Mouse (Mus musculus): ENCODE measurements at regions not wholly inside any gene's neighbourhood (a gene's known extent, or its start where the extent isn't known, plus 50 kb on each side); places are given as distances from the start of the nearest gene placed in this dataset.
A peak's percentile ranks its signal among the peaks of the same experiment; 100 is the strongest.
"Not testable (repeated sequence)": the region's sequence is repeated elsewhere in the genome, so short reads cannot be mapped to it uniquely, and the experiment has no call there.

DNA sequence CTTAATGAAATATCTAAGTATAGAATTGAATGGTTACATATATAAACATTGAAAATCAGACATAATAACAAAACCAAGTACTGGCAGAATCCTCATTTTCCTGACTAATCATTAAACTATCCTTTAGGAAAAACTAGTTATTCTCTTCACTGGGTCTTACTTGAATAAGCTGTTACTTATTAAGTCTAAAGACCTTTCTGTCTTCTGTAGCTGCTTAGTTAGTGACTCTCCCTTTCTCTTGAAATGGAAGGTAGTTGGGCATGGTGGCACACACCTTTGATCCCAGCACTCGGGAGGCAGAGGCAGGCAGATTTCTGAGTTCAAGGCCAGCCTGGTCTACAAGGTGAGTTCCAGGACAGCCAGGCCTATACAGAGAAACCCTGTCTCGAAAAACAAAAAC lies 135.9 kb upstream of the Abcb5 start:
- DNase-seq: not testable (repeated sequence)

DNA sequence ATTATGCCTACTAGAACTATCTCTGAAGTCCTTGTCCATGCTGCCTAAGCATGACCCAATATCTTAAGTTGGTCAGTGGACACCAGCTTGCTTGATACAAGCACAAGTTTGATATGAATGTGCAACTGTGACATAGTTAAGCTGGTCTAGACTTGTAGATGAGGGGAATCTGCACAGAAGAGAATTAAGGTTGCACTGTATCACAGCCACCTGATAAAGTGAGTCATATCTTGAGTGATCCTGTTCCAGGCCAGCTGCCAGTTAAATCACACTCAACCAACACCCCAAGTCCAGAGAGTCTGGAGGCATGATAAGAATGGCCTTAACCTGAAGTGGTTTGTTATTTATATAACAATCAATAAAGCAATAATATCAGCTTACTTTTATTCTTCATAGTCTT lies 133.5 kb upstream of the Abcb5 start:
- DNase-seq: no peak

DNA sequence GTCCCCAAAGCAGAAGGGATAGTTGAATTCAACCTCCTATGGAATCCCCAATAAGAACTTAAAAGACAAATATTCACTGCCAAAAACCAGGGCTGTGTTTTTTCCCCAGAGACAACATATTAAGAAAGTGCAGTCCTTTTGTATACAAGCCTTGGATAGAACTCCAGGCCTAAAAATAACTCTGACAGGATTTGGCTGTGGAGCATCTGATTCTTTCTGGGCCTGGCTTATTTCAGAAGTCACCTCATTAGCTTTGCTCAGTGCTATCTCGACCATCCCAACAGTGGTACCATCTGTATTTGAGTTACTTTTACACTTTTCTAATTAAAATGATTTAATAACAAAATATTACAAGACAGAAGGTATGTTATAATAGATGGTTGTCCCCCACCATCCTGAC lies 131.6 kb upstream of the Abcb5 start:
- no peak for DNase-seq

DNA sequence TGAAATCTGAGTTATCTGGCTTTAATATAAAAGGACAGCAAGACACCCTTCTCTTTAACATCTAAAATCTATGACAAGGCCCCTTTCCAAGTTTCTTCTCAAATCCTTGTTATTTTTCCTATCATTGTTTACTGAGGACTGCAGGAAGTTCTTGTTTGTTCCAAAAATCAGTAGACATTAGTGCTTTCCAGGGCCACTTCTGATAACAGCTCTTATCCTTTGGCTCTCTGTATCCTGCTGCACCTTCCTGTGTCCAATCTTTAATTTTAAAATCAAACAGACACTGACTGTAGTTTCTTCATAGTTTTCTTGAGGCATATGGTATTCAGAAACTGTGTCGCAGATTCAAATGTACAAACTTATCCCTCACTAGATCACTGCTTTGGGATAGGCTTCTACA lies 128.1 kb upstream of the Abcb5 start:
- no peak for DNase-seq

DNA sequence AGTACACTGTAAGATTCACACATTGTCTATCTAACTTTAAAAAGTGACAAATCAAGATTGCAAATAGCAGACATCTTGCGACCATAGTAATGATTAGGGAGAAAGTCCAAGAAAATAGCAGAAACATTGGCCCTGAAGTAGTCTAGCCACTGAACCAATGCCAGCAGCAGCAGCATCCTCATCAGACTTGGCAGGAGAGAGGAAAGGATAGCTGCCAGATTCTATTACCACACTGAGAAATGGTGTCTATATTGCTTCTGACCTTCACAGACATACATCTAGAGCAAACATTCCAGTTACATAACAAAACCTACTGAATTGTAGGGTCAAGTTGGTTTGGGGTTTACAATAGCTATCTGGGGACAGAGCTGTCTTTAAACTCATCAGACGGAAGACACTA lies 127.2 kb upstream of the Abcb5 start:
- no peak for DNase-seq

DNA sequence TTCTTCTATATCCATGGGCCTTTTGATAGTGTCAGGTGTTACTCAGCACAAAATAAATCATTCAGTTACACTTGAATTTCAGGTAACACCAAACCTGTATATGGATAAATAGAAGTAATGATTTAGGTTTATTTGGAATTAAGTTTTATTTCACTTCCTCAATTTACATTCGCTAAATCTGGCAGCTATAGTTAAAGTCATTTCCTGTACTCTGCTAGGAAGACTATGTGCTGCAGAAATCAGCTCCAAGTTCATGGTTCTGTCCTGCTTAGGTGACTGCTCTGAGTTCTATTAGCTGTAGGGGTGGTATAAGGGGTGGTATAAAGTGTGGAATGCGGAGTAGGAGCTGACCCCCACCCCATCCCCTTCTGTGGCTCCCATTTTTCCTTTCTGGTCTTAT lies 123.1 kb upstream of the Abcb5 start:
- no peak for DNase-seq

DNA sequence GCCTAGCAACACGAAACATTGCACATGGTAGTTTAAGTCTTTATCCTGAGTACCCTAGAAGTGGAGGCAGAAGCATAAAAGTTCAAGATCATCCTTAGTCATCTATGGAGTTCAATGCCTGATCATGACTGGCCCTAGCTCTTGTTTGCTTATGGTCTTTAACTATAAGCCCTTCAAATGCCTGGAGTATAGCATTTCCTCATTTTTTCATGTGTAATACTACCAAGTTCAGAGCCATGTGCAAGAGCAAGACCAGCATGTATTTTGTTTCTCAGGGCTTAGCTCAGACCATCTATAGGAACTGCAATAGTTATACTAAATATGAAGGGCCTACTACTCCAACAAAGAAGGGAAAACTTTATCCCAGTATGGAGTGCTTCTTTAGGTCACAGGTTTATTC lies 122.4 kb upstream of the Abcb5 start:
- DNase-seq: no peak

DNA sequence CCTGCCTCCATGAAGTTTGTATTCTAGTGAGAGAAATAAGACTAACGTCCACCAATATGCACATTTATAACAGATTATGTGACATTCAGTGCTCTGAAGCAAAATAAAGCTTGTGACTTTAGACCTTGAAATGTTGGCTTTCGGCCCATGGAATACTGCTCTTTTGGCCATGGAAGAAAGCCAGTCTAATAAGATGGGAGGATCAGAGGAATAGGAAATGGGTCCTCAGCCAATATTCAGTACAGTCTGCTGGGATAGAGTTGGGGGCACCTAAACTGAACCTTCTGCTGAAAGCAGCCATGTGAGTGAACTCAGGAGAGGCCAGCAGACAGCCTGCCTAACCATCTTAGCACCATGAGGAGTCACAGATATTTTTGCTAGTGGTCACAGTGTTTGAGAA lies 118.6 kb upstream of the Abcb5 start:
- no peak for DNase-seq

DNA sequence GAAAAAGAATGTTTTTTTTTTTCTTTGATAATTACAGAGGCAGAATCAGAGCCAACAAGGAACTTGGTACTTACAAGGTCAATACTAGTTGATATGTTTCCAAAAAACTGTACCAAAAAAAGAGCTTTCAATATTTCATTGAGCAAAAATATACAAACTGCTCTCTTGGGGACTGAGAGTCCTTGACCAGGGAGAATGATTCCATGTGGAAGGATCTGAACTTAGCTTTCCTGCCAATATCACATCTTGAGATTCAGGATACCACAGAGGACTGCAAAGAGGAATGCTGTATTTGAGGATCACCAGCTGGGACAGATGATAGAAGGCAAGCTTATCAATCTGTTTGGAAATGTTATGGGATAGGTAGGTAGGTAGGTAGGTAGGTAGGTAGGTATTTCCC lies 116.6 kb upstream of the Abcb5 start:
- no peak for DNase-seq

DNA sequence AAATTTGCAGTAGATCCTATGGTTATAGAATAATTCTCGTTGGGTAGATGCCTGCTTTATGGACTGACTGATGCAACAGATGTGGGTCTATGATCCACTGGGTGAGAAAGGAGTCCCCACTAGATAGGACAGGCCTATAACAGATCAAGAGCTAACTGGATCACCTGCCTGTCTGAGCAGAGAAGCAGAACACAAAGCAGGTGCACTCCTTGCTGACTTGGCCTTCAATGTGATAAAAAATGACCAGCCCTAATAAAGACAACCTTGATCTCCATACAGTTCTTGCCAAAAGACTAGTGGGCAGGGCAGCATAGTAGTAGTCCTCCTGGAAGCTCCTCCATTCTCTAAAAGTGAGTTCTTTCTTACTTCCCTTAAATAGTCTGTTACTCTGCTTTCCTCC lies 109.6 kb upstream of the Abcb5 start:
- DNase-seq: no peak

DNA sequence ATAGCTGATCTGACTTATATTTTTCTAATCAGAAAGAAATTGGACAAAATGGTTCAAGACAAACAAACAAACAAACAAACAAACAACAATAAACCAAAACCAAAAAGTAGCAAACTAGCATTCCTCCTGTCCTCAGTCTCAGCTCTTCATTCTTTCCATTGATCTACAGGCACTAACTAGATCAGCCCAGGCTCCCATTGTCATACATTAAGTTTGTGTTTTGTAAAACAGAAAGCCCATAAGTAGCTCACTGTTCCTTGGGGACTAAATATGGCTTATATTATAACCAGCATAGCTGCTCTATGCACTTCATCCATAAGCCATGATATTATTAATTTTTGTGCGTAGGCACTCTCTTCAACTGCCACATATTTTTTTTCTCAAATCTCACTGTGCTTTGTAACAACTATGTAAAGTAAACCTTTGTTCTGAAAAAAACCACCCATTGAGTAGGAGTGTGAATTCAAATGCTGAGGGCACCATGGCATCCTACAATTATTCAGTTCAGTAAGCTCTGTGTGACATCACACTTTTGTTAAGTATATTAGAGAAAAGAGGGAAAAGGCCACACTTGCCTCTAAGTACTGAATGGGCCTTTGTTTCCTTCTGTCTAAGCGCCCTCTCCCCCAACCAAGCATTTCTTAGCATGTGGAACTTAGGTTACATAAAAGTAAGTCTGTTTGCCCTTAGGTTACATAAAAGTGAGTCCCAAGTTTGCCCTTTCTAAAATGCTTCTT lies 108.7 kb upstream of the Abcb5 start:
- DNase-seq: no peak

DNA sequence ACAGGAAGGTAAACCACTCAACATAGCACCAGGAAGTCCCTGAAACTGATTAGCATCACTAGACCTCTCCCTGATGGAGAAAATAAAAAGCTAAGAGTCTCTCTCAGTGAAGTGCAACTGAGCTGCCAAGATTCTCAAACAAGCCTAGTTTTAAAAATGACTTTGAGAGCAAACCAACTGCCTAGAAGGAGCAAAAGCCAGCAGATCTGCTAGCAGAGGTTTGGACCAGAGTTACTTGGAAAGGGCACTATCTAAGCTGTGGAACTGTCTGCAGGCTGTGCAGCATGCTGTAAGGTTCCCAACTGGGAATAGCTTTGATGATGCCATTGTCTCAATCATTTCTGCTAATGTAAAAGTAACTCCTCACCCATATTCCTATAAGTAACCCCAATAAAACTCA lies 107.9 kb upstream of the Abcb5 start:
- DNase-seq: no peak

DNA sequence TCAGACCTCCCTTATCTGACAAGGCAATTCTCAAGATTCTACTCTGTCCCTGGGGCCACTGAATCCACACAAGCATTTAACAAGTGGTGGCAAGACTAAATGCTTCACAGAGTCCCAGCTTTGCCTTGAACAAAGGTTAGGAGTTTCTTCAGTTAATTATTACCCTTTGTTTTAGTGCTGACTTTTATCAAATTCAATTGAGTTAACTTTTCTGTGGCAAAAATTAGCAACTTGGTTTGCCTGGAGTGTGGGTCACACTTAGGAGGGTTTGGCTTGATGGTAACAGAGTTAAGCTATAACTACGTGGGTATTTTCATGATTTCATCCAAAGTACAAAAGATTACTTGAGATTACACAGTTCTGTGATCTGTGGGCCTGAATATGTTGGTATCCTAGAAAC lies 104.7 kb upstream of the Abcb5 start:
- no peak for DNase-seq

DNA sequence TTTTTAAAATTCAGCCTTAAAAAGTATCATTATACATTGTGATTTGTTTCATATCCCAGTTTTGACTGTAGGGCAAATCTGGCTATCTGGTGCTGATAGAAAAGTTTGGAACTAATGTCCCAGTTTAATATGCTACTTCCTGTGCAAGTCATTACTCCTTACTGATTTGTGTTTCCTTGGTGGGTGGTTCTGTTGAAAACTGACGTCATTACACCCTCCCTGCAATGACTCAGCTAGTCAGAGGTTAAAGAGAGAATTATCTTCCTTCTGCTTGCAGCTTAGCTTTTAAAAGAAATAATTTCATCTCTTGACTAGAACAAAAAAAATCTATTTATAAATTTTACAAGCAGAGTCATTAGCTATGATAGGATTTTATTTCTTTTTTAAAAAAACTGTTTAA lies 104.2 kb upstream of the Abcb5 start:
- no peak for DNase-seq

DNA sequence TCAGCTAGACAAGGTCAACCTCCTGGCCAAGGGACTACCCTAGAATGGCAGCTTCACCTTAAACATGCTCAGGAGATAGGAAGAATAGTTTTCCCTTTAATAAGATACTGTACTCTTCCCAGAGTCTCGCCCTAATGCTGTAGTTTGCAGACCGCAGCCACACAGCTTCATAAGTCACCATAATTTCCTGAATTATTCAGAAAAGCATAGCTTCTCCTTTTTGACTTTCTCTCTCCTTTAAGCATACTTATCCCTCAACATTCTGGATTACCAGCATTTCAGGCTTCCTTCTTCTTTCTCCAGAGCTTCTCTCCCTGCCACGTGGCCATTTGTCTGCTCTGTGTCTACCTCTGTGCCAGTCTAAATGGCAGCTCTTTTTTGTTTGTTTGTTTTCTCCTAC lies 103.5 kb upstream of the Abcb5 start:
- DNase-seq: no peak

DNA sequence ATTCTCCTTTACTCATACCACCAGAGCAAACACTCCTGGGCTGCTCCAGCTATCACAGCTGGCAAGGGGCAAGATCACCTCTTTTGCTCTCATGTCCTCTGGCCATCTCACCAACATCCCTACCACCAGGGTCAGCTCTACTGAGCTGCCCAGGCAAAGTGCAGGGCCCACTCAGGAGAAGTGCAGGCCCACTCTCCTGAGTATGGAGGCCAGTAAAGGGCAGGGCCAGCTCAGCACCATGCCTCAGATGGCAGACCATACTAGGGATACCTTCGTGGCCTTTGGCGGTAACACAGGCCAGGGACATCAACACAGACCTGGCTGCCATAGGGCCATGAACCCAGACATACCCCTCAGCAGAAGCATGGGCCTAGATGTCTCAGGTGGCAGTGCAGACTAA lies 101.9 kb upstream of the Abcb5 start:
- no peak for DNase-seq

DNA sequence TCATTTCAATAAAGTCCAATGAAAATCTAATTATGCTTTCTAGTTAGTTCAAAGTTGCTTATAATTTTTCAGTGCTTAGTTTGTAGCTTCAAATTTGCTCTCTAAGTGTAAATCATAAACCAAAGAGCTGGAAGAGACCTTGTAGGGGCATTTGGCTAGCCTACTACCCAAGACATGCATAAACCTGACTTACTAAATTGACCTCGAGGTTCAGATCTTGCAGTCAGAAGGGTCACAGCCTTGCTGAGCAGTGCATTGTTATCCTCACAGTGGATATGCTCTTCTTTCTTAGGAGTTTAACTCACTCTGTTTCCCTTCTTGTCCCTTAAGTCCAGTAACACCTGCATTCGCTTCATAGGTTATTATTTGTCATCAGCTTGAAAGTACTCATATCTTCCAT lies 96.7 kb upstream of the Abcb5 start:
- no peak for DNase-seq

DNA sequence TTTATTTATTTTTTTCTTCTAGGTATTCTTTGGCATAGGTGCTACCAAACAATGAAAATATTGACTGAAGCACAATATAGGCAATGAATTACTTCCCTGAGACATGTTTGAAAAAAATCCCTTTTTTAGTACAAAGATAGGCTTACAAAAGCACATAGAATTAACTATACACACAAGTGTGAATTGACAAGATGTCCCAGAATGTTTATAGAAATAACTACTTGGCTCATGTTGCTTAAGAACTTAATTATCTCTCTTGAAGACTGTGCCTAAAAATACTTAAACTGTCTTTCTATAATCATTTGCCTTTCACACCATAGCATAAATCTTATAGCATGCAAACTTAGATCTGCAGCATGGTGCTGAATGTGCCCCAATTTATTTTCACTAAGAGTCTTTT lies 96.3 kb upstream of the Abcb5 start:
- DNase-seq: no peak

DNA sequence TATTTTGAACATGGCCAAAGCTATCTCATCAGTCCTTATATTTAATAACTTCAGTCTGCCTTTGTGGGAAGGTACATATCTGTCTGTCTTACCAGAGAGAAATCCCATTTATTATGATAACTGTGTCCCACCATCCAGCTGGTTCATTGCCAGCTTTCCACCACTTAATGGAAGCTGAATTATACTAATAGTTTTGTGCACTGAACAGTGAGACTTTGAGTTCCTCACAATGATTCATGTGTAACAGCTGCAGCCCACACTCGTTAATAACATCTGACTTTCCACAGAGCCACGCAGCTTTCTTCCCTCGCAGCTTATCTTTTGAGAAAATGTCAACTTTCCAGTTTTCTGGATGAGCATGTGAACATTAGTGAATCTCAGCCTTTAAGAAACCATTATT lies 88.3 kb upstream of the Abcb5 start:
- DNase-seq: peak; percentile 10

DNA sequence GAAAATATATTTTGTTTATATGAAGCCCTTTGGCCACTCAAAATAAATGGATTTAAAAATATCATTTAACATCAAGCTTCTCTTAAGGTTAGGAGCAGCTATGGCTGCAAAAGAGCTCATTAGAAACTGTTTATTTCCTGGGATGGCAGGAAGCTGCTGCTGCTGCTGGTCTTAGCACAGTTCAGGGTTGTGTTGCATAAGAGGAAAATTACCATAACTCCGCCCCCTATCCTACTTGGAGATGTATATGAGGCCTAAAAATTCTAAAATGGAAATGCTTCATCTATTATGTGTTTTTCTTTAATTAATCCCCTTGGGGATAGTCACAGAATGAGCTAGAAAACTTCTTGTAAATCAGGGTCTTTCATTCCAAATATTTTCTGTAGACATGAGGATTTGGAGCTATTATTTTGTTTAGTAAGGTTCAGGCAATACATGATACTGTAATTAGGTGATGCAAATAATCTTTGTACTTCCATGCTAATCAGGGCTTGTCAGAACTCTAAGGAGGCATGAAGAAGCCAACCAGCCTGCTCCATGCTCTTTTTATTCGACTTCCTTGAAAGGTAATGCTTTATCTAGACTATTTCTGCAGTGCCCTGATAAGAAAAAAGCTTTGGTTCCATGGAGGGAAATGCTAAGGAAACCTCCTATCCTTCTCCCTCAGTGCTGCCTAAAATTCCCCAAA lies 85.6 kb upstream of the Abcb5 start:
- DNase-seq: no peak

DNA sequence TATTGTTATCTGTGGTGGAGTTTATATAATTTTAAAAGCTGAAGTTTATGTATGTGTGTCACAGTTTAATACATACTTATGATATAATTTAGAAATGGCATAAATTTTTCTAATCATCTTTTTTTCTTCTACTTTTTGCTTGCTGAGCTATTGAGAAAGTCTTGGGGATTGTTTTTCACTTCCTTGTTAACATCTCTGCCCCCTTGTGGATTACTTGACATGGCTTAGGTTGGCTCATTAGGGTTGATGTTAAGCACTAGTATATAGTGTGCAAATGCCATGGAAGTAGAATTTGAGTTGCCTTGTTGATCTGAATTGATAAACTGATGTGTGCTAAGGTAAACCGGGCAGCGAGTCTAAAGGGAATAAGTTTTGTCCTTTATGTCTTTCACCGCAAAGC lies 72.1 kb upstream of the Abcb5 start:
- no peak for DNase-seq

DNA sequence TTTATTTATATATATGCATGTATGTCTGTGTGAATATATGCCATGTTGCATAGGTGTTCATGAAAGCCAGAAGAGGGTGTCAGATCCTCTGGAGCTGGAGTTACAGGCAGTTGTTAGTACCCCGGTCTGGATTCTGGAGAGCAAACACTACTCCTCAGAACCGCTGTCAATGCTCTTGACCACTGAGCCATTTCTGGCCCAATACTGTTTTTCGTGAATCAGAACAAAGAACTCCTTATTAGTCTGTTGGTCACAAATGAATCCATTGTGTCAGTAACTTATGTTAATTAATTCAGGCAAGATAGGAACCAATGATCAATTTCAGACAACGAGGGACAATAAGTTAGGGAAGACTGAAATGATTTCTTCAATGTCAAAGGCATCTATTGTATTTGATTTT lies 68.6 kb upstream of the Abcb5 start:
- no peak for DNase-seq

DNA sequence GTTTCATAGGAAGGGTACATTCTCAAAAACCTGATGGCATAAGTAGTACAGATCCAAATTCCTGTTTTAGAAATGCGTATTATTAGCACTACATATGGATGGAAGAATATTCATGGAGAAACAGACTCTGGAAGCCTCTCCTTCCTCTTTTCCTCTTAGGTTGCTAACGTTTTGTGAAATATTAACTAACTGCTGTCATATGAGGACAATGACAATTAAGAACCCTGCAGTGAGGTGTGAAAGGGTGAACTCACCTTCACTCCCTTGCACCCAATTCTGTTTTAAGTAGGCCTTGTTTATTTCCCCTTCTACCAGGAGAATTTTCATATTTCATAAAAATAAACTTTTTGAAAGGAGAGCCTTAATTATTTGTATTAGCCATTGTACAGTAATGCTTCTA lies 62.5 kb upstream of the Abcb5 start:
- no peak for DNase-seq

DNA sequence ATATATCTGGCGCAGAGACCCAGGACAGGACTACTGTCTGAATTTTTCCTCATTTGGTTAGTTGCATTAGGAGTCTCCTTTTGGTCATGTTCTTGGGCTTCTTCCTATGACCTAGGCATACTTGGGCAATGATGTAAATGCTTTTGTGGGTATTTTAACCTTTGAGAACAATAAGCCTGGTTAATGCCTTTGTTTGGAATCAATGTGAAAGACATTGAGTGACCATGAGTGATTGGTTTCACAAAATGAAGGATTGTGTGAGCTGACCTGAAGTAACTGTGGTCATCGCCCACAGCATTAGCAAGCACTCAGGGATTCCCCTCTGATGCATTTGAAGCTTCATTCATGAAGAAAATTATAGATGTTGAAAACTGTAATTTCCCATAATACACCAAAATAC lies 61.9 kb upstream of the Abcb5 start:
- DNase-seq: no peak

DNA sequence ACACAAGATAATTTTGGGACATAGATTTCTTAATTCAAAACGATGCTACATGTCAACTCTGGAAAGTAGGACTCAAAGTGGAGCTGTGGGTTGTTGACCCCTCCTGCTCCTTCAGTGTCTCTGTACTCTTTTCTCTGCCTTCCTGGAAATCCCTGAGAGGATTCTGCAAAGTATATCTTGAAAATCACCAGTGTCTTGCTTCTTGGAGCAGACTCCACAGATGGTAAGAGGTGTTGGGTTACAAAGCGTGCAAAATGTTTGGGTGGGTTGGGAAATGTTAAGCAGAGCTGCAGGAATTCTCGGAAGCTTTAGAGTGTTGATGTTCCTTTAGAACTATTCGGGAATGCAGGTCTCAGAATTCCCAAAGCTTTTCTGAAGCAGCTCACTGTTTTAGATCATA lies 61.5 kb upstream of the Abcb5 start:
- no peak for DNase-seq
